Mouse (Mus musculus): ENCODE measurements around the gene Taf12.

DNA sequence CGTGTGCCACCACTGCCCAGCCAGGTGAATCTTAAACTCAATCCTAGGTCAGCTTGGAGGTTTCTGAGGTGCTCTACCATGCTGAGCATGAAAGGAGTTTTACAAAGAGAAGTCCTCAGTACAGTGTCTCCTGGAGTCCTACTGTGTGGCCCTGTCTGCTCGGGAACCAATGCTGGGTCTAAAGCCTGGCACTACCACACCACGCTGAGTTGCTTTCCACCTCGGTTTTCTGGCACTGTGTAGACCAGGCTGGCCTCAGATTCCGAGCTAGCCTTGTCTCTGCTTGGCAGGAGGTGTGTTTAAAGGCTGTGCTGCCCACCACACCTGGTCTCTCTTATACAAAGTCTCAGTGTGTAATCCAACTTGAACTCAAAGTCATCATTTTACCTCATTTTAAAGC lies 38.5 kb downstream of the Taf12 start:
- TF ChIP-seq CTCF (IDR thresholded peaks at IDR 0.05; ENCODE audit: borderline replicate concordance, insufficient read depth, low read depth, low read length): no peak
- TF ChIP-seq POLR2A (IDR thresholded peaks at IDR 0.05; ENCODE audit: borderline replicate concordance, insufficient read depth, low read length): no peak
